Mouse (Mus musculus) kidney, embryonic 14.5 days (tissue): ENCODE results near the gene Hoxd13. TPM values are rescaled to one million over a fixed set of nuclear protein-coding genes. Genes with fewer than 3 reads are reported as not detected.
A peak's percentile ranks its signal among the peaks of the same experiment; 100 is the strongest.

Experiments used
- ATAC-seq: fragments of 200-750 bp; cut with Nextera tagmentation; 2 replicates; pipeline ENCODE4 v1.8.0; 2017; ENCODE audit warnings: moderate number of reproducible peaks, mild to moderate bottlenecking, moderate TSS enrichment, moderate library complexity; ENCODE audit not compliant: low FRiP score, low TSS enrichment
- H3K27ac ChIP-seq: fragments of 300-500 bp; sonication (generic); 2 replicates; pipeline ENCODE4 v1.5.1; 2014; ENCODE audit warnings: low read depth, mild to moderate bottlenecking, low read length, moderate library complexity, mixed read lengths
- H3K27me3 ChIP-seq: fragments of 300-500 bp; sonication (generic); 2 replicates; pipeline ENCODE4 v1.6.1; 2014; ENCODE audit warnings: mild to moderate bottlenecking, low read length; ENCODE audit not compliant: control insufficient read depth, insufficient read depth
- H3K36me3 ChIP-seq: fragments of 300-500 bp; sonication (generic); 2 replicates; pipeline ENCODE4 v1.6.1; 2014; ENCODE audit warnings: low read length, mixed read lengths; ENCODE audit not compliant: control insufficient read depth, insufficient read depth
- H3K4me1 ChIP-seq: fragments of 300-500 bp; sonication (generic); 2 replicates; pipeline ENCODE4 v1.6.1; 2014; ENCODE audit warnings: low read length, mixed read lengths; ENCODE audit not compliant: control insufficient read depth, insufficient read depth
- H3K4me2 ChIP-seq: fragments of 300-500 bp; sonication (generic); replicated peaks from 2 replicates; pipeline ENCODE4 v1.6.1; 2014; ENCODE audit warnings: low read depth, mild to moderate bottlenecking, low read length
- H3K4me3 ChIP-seq: fragments of 300-500 bp; sonication (generic); 2 replicates; pipeline ENCODE4 v1.5.1; 2014; ENCODE audit warnings: mild to moderate bottlenecking, low read length
- H3K9ac ChIP-seq: fragments of 300-500 bp; sonication (generic); 2 replicates; pipeline ENCODE4 v1.6.1; 2014; ENCODE audit warnings: low read depth, mild to moderate bottlenecking, low read length, moderate library complexity
- H3K9me3 ChIP-seq: fragments of 300-500 bp; sonication (generic); 2 replicates; pipeline ENCODE4 v1.6.1; 2016; ENCODE audit warnings: low read length; ENCODE audit not compliant: control insufficient read depth
- WGBS: fragments of 180-500 bp; shearing (Covaris S2); extraction: QIAGEN DNeasy Blood & Tissue Kit; methylation state at CpG from one replicate; pipeline ENCODE4 v1.1.7; 2014; 5-methylcytosine and 5-hydroxymethylcytosine counted together
- polyA plus RNA-seq: library from polyadenylated mRNA; unstranded; fragments of >200 nt; fragmentation: Nextera tagmentation; extraction: Ambion mirVana; gene quantifications from 2 replicates; pipeline ENCODE4 v1.2.1, GENCODE M21; 2014

Hoxd13 gene
- polyA plus RNA-seq, 1 experiment from 2014 or later: 0.22 TPM

DNA sequence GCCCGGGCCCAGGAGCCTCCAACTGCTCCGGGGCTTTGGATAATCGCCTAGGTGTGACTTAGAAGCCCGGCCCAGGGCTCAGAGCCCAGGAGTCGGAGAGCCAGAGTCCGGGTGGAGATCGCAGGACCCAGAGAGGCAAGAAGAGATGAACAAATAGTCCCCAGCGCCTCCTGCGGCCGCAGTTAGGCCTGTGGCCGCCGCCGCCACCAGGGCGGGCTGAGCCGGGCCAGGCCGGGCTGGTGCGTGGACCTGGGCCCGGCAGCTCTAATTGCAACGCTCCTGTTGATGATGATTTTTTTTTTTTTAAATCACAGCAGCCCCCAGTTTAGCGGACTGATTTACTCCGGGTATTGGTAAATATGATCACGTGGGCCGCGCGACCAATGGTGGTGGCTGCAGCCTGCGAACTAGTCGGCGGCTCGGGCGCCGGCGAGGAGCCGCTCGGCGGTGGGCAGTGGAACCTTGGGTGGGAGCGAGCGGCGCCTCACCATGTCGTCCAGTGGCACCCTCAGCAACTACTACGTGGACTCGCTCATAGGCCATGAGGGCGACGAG, 29.5 kb downstream of the Hoxd13 start, which contains the start of gene Hoxd9:
Hoxd9 (plus strand) TSS at position 161 of the 555 bp plus-strand sequence.
- Histone ChIP-seq H3K4me1 (peaks cover 26% of the 10 kb centered on the region; the same call in 1 of the 2 replicates), H3K4me2 (peak within 1 kb of the TSS; percentile 85), H3K4me3 (peak within 1 kb of the TSS; percentile 85), H3K27me3 (no peaks in the 10 kb centered on the region), H3K27ac (peak within 1 kb of the TSS; percentile 99), H3K9ac (peak within 1 kb of the TSS; percentile 99), H3K36me3 (peaks cover 8% of the 10 kb centered on the region; the same call in 1 of the 2 replicates), H3K9me3 (no peaks in the 10 kb centered on the region)
- ATAC-seq: peak; percentile 52
- WGBS: under 1% methylated on average over 43 of the region's 43 CpGs

DNA sequence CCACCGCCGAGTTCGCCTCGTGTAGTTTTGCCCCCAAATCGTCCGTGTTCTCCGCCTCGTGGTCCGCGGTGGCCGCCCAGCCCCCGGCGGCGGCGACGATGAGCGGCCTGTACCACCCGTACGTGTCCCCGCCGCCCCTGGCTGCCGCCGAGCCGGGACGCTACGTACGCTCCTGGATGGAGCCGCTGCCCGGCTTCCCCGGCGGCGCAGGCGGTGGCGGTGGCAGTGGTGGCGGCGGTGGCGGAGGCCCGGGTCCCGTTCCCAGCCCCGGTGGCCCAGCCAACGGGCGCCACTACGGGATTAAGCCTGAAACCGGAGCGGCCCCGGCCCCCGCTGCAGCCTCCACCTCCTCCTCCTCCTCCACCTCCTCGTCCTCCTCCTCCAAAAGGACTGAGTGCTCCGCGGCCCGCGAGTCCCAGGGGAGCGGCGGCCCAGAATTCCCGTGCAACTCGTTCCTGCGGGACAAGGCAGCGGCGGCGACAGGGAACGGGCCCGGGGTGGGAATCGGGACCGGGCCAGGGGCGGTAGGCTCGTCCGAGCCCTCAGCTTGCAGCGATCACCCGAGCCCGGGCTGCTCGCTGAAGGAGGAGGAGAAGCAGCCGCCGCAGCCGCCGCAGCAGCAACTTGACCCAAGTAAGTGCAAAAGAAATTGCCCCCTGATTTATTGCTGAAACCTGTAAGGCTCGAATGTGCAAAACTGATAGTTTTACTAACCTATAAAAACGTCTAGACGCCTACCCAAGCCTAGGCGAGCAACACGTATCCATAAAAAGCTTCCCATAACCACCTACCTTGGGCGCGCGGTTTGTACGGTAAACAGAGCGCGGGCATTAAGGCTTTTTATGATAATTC, 30.3 kb downstream of the Hoxd13 start:
- peak overlapping the region; percentile 99 for H3K9ac ChIP-seq
- no peaks in the 10 kb centered on the region for H3K27me3 ChIP-seq
- H3K4me2 ChIP-seq: peak overlapping the region; percentile 85
- peaks cover 26% of the 10 kb centered on the region; the same call in 1 of the 2 replicates for H3K4me1 ChIP-seq
- H3K27ac ChIP-seq: peak overlapping the region; percentile 99
- peaks cover 8% of the 10 kb centered on the region; the same call in 1 of the 2 replicates for H3K36me3 ChIP-seq
- H3K9me3 ChIP-seq: no peaks in the 10 kb centered on the region
- under 1% methylated on average over 76 of the region's 86 CpGs for WGBS
- ATAC-seq: peak; percentile 37
- peak overlapping the region; percentile 85 for H3K4me3 ChIP-seq

DNA sequence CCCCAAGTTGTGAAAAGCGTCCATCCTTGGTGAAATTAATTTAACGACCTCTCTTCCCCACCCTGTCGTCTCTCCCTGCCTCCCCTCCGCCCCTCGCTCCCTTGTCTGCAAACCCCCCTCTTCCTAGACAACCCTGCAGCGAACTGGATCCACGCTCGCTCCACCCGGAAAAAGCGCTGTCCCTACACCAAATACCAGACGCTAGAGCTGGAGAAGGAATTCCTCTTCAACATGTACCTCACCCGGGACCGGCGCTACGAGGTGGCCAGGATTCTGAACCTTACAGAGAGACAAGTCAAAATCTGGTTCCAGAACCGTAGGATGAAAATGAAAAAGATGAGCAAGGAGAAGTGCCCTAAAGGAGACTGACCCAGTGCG, 30.9 kb downstream of the Hoxd13 start:
- ATAC-seq: peak; percentile 14
- Histone ChIP-seq H3K27me3 (no peaks in the 10 kb centered on the region), H3K9me3 (no peaks in the 10 kb centered on the region), H3K4me1 (peaks cover 28% of the 10 kb centered on the region; the same call in 1 of the 2 replicates), H3K9ac (peak overlapping the region; percentile 99), H3K4me2 (peak overlapping the region; percentile 85), H3K4me3 (peak overlapping the region; percentile 85), H3K27ac (peak overlapping the region; percentile 99), H3K36me3 (peaks cover 8% of the 10 kb centered on the region; the same call in 1 of the 2 replicates)
- WGBS: under 1% methylated on average over 17 of the region's 17 CpGs

DNA sequence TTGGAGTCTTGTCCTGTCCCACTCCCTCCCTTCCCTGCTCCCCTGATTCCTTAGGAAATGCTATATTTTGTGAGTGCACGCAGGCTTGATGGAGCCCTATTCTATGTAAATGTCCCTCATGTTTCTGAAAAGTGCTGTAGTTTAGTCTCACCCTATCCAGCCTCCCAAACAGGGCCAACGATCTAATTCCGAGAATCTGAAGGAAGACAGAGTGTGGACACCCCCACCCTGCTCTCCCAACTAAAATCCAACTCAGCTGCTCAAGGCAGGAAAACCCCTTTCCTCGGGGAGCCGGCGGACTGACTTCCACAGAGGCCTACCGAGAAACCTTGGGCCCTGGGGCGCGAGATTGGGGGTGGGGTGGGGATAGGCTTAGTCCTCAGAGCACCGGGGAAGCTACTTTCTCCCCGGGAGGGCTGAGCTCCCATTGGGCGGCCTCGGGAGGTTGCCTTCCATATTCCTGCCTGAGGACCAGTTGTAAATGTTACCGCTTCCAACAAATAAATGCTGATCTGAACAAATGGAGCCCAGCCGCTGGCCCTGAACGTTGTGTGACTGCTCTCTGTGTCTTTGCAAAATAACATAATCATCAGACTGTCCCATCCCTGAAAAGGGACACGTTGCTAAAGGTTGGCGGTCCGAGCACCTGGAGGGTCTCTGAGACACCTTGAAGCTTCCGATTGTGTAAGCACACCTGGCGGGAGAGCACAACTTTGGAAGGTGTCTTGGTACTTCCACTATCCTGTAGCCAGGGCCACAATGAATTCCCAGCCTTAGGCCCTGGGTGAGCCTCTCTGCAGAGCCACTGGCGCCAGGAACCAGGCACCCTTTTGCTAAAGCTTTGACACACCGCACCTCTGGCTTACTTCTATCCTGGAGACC, 31.8 kb downstream of the Hoxd13 start:
- H3K4me3 ChIP-seq: peak overlapping the region; percentile 85

DNA sequence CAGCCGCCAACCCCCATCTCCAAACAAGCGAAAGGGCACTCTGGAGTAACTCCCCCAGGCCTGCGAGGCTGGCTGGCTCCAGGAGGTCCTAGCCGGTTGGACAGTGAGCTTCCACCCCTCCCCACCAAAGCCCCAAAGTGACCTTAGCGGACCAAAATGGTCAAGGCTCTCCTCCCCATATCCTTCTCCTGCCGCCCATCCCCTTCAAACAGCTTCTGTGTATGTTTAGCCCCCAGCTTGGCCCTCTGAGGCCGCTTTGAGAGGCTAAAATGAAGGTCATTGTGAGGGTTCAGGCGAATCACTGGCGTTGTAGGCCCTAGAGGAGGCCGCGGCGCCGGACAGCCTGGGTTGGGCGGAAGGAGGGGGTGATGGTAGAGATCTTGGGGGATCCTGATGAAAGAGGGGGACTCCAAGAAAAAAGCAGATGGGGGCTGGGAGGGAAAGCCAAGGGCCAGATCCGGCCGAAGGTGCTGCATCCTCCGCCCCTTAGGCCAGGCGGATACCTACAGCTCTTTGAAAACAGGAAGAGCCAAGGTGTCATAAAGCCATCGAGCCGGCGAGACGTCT, 32.5 kb downstream of the Hoxd13 start:
- 7% methylated on average over 22 of the region's 22 CpGs for WGBS
- H3K4me3 ChIP-seq: peak overlapping the region; percentile 85
- H3K4me2 ChIP-seq: peak overlapping the region; percentile 85

More for the DNA sequence above, 31.8 kb downstream of the Hoxd13 start:
- 7% methylated on average over 23 of the region's 23 CpGs for WGBS
- peak overlapping the region; percentile 99 for H3K9ac ChIP-seq
- H3K27me3 ChIP-seq: no peaks in the 10 kb centered on the region
- H3K36me3 ChIP-seq: peaks cover 8% of the 10 kb centered on the region; the same call in 1 of the 2 replicates
- H3K4me2 ChIP-seq: peak overlapping the region; percentile 85
- peak overlapping the region; percentile 99 for H3K27ac ChIP-seq
- no peaks in the 10 kb centered on the region for H3K9me3 ChIP-seq
- H3K4me1 ChIP-seq: peaks cover 32% of the 10 kb centered on the region; the same call in 1 of the 2 replicates
- no peak for ATAC-seq

DNA sequence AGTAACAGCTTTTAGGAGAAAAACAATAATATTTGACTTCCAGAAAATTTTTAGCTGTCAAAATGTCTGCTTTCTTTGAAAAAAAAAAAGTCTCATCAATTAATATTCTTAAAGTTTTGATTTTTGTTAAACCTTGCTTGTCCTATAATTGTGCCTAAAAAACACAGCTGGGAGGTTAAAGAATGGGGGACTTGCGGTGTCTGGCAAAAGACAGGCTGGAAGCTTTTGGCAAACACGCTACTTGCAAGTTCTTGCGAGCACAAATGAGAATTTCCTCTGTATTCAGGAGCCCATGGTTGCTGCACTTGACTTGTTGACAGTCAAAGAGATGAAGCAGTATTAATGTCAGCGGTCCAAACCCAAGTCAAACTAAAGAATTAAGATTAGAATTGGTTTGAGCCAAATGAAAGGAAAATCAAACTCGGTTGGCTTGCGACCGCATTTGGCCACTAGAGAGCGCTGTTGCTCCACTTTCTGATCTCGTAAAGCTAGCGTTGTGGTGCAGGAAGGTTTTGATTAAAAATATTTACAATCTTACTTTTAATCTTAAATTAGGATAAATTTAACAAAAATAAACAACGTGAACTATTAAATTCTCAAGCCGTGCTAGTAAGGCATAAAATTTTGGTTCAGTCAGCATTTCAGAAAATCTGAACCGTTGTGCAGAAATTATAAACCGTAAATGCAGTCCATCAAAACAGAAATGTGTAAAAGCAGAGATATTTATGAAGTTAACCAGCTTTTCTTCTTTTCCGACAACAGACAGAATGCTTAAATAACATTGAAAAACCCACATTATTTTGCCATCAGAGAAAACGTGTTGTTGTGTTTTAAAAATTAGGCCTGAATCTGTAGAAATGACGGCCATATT, 34.1 kb downstream of the Hoxd13 start:
- 11% methylated on average over 17 of the region's 17 CpGs for WGBS
- no peaks in the 10 kb centered on the region for H3K9me3 ChIP-seq
- no peaks in the 10 kb centered on the region for H3K27me3 ChIP-seq
- no peak overlapping the region for H3K9ac ChIP-seq
- no peak for ATAC-seq
- H3K4me1 ChIP-seq: peaks cover 13% of the 10 kb centered on the region; the same call in 1 of the 2 replicates
- H3K4me3 ChIP-seq: peak overlapping the region; percentile 2; the same call in 1 of the 2 replicates
- H3K4me2 ChIP-seq: peak overlapping the region; percentile 56
- peak overlapping the region; percentile 49; the same call in 1 of the 2 replicates for H3K27ac ChIP-seq
- no peaks in the 10 kb centered on the region for H3K36me3 ChIP-seq

More for the DNA sequence above, 32.5 kb downstream of the Hoxd13 start:
- H3K9me3 ChIP-seq: no peaks in the 10 kb centered on the region
- H3K27me3 ChIP-seq: no peaks in the 10 kb centered on the region
- peak; percentile 6; the same call in 1 of the 2 replicates for ATAC-seq
- H3K27ac ChIP-seq: peak overlapping the region; percentile 99
- peaks cover 26% of the 10 kb centered on the region; the same call in 1 of the 2 replicates for H3K4me1 ChIP-seq
- peaks cover 3% of the 10 kb centered on the region; the same call in 1 of the 2 replicates for H3K36me3 ChIP-seq
- H3K9ac ChIP-seq: peak overlapping the region; percentile 99

DNA sequence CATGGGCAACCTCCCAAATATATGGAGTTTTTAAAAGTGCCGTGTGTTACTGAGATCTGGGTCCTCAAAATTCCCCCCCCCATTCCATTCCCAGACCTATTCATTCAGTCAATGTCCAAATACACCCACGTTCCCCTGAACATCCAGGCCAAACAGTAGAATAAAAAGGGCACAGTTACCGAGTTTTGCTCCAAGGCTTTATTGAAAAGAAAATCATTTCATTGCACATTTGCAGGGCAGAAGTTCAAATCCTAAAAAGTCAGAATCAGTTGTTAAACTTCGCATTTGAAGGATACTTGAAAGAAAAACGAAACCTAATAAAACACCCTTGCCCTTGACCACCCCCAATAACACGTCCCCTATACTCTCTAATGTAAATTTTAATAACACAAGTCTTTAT, 34.7 kb downstream of the Hoxd13 start:
- Histone ChIP-seq H3K27ac (peak overlapping the region; percentile 49; the same call in 1 of the 2 replicates), H3K4me1 (peaks cover 20% of the 10 kb centered on the region; the same call in 1 of the 2 replicates), H3K36me3 (no peaks in the 10 kb centered on the region), H3K9ac (no peak overlapping the region), H3K4me3 (peak overlapping the region; percentile 2; the same call in 1 of the 2 replicates), H3K27me3 (no peaks in the 10 kb centered on the region), H3K4me2 (peak overlapping the region; percentile 56), H3K9me3 (no peaks in the 10 kb centered on the region)
- no peak for ATAC-seq
- 27% methylated on average over 6 of the region's 6 CpGs for WGBS
